Mouse (Mus musculus): ENCODE measurements at regions not wholly inside any gene's neighbourhood (a gene's known extent, or its start where the extent isn't known, plus 50 kb on each side); places are given as distances from the start of the nearest gene placed in this dataset.

DNA sequence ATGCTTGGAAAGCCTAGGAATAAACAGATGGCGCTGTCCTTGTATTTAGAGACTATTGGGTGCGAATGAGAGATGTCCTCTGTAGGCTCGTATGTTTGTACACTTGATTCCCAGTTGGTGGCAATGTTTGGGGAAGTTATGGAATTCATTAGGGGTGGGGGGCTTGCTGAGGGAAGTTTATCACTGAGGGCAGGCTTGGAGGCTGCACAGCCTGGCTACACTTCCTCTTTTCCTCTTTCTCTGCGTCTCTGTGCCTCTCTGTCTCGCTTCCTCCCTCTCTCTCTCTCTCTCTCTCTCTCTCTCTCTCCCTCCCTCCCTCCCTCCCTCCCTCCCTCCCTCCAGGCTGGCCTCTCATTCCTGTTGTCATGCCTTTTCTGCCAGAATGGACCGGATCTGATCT lies 104.2 kb upstream of the Arid2 start:
- no peak for DNase-seq (ENCODE audit: low spot score)

DNA sequence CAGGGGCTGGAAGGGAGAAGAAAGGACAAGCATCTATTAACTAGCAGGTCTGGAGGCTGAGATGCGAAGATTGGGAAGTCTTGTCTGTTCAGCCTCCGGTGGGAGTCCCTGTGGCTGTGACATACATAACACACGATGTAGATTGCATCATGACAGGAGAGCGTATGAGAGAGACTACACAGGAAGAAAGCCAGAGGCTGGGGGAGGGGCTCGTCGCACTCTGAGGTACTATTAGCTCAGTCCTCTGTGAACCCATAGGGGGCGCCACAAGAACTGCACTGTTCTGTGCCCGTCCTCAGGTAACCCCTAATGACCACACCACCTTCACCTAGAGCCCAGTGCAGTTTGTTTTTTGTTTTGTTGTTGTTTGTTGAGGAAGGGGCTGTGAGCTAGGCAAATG lies 102.7 kb upstream of the Arid2 start:
- no peak for DNase-seq (ENCODE audit: low spot score)

DNA sequence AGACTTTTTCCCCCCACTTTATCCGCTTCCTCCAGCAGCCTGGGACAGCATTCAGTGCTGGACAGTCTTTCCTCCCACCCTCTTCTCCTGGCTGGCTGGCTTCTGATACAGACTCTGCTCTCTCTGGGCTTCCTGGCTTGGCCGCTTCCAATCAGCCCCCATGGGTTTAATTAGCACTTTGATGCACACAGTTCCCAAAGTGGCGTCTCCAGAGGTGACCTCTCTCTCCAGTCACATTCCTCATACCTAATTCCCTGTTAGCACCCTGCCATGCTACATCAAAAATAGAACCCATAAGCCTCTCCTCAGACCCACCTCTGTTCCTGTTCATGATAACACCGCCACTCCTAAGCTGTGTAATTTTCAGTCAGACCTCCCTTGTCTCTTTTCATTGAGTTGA lies 101.9 kb upstream of the Arid2 start:
- no peak for DNase-seq (ENCODE audit: low spot score)

DNA sequence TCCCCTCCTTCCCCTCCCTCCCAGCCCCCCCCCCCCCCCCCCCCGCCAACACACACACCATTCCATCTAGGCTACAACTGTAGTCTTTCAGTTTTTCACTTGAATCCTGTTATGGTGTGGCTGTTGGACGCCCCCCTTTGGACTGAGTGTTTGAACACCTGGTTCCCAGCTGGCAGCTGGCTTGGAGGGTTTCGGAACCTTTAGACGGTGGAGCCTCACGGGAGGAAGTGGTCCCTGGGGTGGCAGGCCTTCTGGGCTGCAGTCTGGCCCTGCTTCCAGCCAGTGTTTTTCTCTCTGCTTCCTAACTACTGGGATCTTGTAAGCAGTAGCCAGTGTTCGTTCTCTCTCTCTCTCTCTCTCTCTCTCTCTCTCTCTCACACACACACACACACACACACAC lies 101.4 kb upstream of the Arid2 start:
- no peak for DNase-seq (ENCODE audit: low spot score)

DNA sequence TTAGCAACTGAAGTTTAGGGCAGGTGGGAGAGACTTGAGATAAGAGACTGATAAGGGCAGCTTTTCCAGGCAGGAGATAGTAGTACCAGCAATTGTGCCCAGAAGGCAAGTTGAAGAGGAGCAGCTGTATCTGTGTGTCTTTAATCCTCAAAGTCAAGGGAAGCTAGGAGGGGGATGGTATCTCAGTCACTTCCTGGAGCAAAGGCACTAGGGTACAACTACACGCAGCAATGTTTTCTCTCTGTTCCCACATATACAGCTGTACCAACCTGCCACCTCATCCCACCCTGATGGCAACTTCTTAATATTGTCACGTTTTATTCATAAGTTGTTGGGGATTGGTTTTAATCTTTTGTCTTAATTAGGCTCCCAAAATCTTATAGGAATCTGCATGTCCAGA lies 97.8 kb upstream of the Arid2 start:
- no peak for DNase-seq (ENCODE audit: low spot score)

DNA sequence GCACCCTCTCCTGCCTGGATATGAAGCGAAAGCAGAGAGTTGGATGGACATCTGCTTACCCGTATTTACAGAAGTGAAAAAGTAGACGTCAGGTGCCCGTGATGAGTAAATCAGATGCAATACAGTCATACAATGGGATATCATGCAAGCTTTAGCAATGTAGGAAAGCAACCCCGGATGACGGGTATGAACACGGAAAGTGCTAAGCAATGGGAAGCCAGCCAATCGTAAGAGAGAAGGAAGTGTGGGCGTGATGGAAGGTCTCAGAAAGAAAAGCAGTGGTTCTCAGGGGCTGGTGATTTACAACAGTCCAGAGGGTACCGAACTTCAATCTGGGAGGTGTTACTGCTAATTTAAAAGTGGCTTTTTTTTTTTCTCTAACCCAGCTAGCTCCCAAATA lies 89.9 kb upstream of the Arid2 start:
- DNase-seq (ENCODE audit: low spot score) = no peak

DNA sequence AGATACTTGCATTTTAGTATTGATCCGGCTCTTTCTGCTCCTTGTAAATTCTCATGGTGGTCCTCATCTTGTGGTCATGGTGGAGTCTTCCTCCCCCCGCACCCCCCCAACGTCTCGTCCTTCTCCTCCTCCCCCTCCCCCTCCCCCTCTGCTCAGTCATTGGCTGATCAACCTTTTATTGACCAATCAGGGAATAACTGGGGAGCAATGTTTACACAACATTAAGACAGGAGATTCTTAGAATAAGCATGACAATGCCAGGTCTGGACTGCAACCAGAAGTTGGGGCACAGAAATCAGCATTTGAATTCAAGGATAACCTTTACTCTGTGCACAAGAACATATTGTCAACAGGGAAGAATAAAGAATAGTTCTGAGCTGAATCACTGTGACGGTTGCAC lies 89.4 kb upstream of the Arid2 start:
- DNase-seq (ENCODE audit: low spot score) = no peak

DNA sequence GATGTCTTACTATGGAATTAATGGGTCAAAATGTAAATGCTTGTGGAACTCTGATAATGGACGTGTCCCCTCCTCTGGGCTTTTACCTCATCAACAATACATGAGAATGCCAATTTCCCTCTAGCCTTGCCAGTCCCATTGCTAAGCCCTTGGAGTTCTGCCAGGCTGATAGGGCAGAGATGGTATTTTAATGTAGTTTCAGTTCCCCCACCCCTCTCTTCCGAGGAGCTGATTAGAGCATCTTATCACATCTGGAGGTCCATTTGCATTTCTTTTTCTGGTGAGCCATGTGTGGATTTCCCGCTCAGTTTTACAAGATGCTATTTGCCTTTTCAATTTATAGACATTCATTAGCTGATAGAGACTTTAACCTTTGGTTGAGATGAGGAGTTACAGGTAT lies 86.0 kb upstream of the Arid2 start:
- no peak for DNase-seq (ENCODE audit: low spot score)

DNA sequence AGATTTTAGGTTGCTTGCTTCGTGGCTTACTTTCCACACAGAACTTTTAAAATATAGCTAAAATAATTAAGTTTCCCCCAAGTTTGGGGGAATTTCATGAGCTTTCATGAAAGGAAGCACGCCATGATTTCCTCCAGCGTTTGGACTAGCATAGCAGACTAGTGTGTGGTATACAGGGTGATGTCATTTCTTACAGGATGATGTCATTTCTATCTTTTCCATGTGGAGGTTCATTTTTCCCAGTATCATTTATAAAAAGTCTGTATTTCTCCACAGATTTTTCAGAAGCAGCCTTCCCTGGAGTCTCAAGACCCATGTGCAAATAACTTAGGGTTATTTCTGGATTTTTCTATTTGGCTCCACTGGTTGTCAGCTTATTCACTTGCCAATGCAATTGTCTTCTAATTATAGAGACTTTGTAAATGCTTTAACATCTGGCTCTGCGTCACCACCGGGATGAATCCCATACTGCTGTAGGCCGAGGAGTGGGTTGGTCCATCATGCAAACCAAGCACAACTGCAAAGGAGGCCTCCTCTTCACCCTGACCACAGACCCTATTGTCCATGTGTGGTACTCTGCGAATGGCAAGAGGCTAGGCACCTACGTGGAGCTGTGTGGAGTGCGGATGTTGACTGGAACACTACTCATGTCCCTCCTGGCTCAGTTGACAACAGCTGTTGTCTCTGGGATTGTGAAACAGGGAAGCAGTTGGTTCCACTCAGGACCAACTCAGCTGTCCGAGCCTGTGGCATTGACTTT lies 85.4 kb upstream of the Arid2 start:
- DNase-seq (ENCODE audit: low spot score) = no peak

DNA sequence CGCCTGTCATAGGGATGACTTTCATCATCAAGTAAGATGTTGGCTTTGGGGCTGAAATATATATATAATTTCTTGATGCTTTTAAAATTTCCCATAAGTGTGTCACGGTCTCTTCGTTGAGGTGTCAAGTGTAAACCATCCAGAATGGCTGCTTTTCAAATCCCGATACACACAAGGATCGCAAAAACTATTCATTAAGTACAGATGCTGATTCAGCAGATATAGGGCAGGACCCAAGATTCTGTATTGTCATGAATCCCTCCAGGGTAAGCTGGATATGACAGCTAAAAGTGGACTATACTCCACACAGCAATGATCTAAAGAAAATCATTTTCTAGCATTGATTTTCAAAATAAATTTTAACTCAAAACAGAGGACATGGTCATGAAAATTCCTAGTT lies 83.1 kb upstream of the Arid2 start:
- DNase-seq (ENCODE audit: low spot score) = no peak

DNA sequence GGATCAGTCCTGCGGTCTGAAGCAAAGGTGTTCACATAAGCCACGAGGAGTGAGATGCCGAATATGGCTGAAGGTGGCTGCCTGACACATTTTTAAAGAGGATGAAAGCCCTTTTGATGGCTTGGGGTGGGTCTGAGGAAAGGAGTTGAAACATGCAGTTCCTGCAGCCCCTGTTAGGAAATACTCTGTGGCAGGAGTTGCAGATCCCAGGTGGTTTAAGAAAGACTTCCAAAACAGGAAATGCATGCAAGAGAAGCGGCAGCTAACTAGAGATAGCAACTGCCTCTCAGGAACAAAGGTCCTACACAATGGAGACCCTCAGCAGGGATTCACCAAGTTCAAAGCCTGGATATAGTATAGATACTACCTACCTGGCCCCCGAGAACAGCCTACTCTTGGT lies 82.7 kb upstream of the Arid2 start:
- DNase-seq (ENCODE audit: low spot score) = no peak

DNA sequence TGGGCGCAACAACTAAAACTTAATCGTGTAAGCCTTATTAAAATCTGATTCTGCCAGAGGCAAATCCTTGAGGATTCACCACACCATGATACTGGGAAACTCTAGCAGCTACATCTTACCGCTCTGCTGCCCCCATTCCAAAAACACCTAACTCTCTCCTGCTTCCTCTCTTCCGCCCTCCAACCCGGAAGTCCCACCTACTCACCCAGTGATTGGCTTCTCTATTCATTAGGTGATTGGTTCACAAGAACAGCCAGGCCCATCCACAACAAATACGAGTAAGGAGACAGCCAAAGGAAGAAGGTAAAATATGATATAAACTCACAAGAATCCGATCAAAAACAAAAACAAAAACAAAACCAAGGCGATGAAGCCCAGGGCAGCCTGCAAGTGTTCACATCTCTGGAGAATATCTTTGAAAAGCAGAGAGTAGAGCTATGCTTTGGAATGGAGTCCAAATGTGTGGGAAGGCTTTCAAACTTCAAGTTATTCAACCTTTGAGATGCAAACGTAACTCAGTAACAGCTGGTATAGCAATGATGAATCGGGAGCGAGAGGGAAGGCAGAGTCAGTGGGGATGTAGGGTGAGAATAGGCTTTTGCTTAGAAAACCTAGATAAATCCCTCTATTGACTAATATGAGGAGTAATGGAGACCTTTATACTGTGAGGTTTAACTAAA lies 76.5 kb upstream of the Arid2 start:
- peak; percentile 42 for DNase-seq (ENCODE audit: low spot score)

DNA sequence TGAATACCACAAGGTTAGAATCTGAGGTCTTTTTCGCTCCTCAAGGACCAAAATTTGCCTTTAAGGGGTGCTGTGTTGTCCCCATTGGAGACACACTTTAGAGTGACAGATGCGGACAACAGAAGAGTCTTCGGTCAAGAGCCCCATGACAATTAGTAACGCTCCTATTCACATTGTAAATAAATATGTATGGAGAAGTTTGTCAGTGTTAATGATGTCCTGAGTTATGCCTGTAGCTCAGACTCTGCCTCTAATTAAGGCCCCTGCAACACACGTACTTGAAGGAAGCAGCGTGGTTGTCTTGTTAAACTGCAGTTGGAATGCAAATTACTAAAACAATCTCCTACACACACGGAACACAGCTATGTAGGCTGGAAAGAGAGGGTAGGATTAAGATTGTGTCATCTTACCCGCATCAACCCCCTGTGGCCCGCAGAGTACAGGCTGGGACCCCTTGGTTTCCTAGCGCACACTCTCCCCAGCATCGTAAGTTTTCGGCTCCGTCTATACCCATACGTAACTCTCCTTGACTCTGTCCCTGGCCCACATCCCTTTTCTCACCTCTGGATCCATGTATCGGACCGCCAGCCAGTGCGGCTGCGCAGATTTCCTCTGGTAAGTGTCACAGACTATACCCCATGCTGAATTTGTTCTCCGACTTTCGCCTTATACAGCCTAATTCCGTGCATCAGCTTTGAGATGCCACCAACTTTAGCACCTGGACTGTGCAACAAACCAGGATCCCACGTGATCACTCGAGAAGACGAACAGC lies 73.6 kb upstream of the Arid2 start:
- DNase-seq (ENCODE audit: low spot score) = no peak

DNA sequence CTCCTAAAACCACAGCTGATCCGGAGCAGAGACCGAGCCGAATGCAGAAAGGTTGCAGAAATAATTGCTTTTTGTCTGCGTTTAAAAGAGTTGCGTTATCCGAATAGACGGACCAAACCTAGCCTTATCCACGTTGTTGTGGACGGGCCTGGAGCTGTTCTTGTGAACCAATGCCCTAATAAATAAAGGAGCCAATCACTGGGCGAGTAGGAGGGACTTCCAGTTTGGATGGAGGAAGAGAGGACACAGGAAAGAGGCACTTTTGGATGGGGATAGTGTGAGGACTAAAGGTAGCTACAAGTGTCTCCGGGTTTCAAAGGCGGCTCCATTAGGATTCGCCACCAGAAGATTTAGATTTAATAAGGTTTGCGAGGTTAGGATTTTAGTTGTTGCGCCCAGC lies 69.4 kb upstream of the Arid2 start:
- no peak for DNase-seq (ENCODE audit: low spot score)

DNA sequence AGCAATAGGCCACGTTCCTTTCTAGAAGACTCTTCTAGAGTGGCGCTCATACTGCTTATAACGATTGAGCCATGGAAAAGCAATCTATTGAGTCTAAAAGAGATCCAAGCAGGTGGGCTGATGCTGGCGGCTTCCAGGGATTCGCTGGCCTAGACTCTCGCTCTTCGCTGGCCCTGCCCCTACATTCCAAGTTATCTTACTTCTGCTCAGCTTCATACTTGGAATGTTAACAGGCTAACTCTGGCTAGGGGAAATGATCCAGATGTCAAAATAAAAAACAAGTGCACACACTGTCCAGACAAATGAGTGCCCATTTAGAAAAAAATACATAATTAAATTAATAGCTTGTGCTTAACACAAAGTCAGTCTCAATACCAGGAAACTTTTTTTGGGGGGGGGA lies 67.6 kb upstream of the Arid2 start:
- DNase-seq (ENCODE audit: low spot score) = peak; percentile 6

DNA sequence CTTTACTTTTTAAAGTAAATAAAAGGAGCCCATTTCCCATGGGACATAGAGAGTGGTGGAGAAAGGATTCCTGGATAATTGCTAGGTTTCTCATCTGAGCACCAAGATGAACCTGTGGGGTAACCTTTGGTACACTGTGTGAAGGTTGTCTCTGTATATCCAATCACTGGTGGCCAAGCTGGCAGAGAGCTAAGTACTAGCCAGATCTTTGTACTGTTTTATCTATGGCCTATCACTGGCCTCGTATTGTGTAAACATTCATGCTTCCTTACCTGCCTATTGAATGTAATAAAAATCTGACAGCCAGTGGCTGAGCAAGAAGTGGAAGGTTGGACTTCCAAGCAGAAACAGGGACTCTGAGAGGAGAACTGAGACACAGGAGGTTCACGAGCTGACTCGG lies 55.3 kb upstream of the Arid2 start:
- DNase-seq (ENCODE audit: low spot score) = no peak

DNA sequence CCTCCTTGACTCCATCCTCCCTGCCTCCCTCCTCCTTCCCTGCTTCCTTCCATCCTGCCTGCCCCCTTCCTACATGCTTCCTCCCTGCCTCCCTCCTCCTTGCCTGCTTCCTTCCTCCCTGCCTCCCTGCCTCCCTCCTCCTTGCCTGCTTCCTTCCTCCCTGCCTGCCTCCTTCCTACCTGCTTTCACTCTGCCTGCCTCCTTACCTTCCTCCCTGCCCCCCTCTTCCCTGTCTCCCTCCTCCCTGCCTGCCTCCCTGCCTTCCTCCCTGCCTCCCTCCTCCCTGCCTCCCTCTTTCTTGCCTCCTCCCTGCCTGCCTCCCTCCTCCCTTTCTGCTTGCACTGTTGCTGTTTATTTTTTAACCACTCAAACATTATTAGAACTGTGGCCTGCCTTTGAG lies 54.2 kb upstream of the Arid2 start:
- no peak for DNase-seq (ENCODE audit: low spot score)

DNA sequence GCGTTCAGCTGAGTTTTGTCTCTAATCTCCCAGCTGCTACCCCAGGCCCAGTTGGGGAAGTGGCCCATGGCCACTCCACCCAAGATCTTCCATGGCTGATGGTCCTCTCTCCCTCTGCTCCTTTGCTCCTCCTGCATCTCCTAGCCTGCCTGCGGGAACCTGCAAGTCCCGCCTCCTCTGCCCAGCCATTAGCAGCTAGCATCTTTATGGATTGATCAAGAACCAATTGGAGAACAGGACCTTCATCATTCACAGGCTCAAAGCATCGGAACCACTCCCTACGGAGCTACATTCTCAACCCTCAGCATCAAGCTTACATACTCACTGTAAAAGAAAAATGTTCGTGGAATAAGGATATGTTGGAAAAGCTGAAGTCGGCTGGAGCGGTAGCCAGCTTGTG lies 52.5 kb upstream of the Arid2 start:
- no peak for DNase-seq (ENCODE audit: low spot score)

Measured in yolk sac, embryonic 10.5 days (tissue).